Mouse (Mus musculus): ENCODE measurements around the gene Notch1. TPM values are rescaled to one million over a fixed set of nuclear protein-coding genes. Genes with fewer than 3 reads are reported as not detected.

Notch1 gene
- polyA plus RNA-seq, 1 experiment from 2014 or later, result 20.8 TPM

GRCm38 (mm10) chr2:26443876-26444275 is 72.6 kb downstream of the Notch1 start:
- no peaks in the 10 kb centered on the region for H3K9me3 ChIP-seq (ENCODE audit: control insufficient read depth, low read length)
- peaks cover 22% of the 10 kb centered on the region for H3K4me1 ChIP-seq (ENCODE audit: control insufficient read depth, insufficient read depth, low read length)
- WGBS, result 61% methylated on average over 3 of the region's 3 CpGs
- H3K4me3 ChIP-seq (ENCODE audit: low read depth, low read length), result peak overlapping the region; percentile 81
- H3K27me3 ChIP-seq (ENCODE audit: control insufficient read depth, insufficient read depth, low read length), result no peaks in the 10 kb centered on the region
- peak overlapping the region; percentile 84 for H3K4me2 ChIP-seq (ENCODE audit: low read depth, low read length)
- H3K27ac ChIP-seq (ENCODE audit: low read depth, low read length), result no peak overlapping the region
- peak overlapping the region; percentile 89 for H3K9ac ChIP-seq (replicated peaks; ENCODE audit: low read depth, low read length)
- H3K36me3 ChIP-seq (ENCODE audit: control insufficient read depth, insufficient read depth, low read length), result peaks cover 26% of the 10 kb centered on the region
- ATAC-seq (ENCODE audit: low read depth), result no peak

GRCm38 (mm10) chr2:26442843-26443242 is 73.6 kb downstream of the Notch1 start:
- Histone ChIP-seq H3K36me3 (ENCODE audit: control insufficient read depth, insufficient read depth, low read length) (peaks cover 34% of the 10 kb centered on the region), H3K4me3 (ENCODE audit: low read depth, low read length) (no peak overlapping the region), H3K27me3 (ENCODE audit: control insufficient read depth, insufficient read depth, low read length) (no peaks in the 10 kb centered on the region), H3K4me2 (ENCODE audit: low read depth, low read length) (0 out of 2 replicates have a peak overlapping the region, but pooled peaks have one; percentile 1), H3K9me3 (ENCODE audit: control insufficient read depth, low read length) (no peaks in the 10 kb centered on the region), H3K27ac (ENCODE audit: low read depth, low read length) (no peak overlapping the region), H3K4me1 (ENCODE audit: control insufficient read depth, insufficient read depth, low read length) (peaks cover 22% of the 10 kb centered on the region), H3K9ac (replicated peaks; ENCODE audit: low read depth, low read length) (no peak overlapping the region)
- 68% methylated on average over 1 of the region's 1 CpGs for WGBS
- no peak for ATAC-seq (ENCODE audit: low read depth)

- Histone ChIP-seq H3K27ac (ENCODE audit: low read depth, low read length) (no peak overlapping the region), H3K4me3 (ENCODE audit: low read depth, low read length) (no peak overlapping the region), H3K9ac (replicated peaks; ENCODE audit: low read depth, low read length) (no peak overlapping the region), H3K4me1 (ENCODE audit: control insufficient read depth, insufficient read depth, low read length) (peaks cover 18% of the 10 kb centered on the region), H3K4me2 (ENCODE audit: low read depth, low read length) (no peak overlapping the region), H3K27me3 (ENCODE audit: control insufficient read depth, insufficient read depth, low read length) (no peaks in the 10 kb centered on the region), H3K36me3 (ENCODE audit: control insufficient read depth, insufficient read depth, low read length) (peaks cover 34% of the 10 kb centered on the region), H3K9me3 (ENCODE audit: control insufficient read depth, low read length) (no peaks in the 10 kb centered on the region)
- WGBS, result 89% methylated on average over 5 of the region's 5 CpGs
- ATAC-seq (ENCODE audit: low read depth), result no peak
Measured at GRCm38 (mm10) chr2:26441688-26442087, 74.8 kb downstream of the Notch1 start.

GRCm38 (mm10) chr2:26441261-26441660 is 75.2 kb downstream of the Notch1 start:
- H3K9me3 ChIP-seq (ENCODE audit: control insufficient read depth, low read length), result no peaks in the 10 kb centered on the region
- H3K27me3 ChIP-seq (ENCODE audit: control insufficient read depth, insufficient read depth, low read length), result no peaks in the 10 kb centered on the region
- H3K36me3 ChIP-seq (ENCODE audit: control insufficient read depth, insufficient read depth, low read length), result peaks cover 34% of the 10 kb centered on the region
- no peak overlapping the region for H3K9ac ChIP-seq (replicated peaks; ENCODE audit: low read depth, low read length)
- H3K27ac ChIP-seq (ENCODE audit: low read depth, low read length), result no peak overlapping the region
- H3K4me2 ChIP-seq (ENCODE audit: low read depth, low read length), result no peak overlapping the region
- no peak for ATAC-seq (ENCODE audit: low read depth)
- 97% methylated on average over 4 of the region's 4 CpGs for WGBS
- H3K4me3 ChIP-seq (ENCODE audit: low read depth, low read length), result no peak overlapping the region
- peaks cover 13% of the 10 kb centered on the region for H3K4me1 ChIP-seq (ENCODE audit: control insufficient read depth, insufficient read depth, low read length)

- Histone ChIP-seq H3K27ac (ENCODE audit: low read depth, low read length) (no peak overlapping the region), H3K36me3 (ENCODE audit: control insufficient read depth, insufficient read depth, low read length) (peaks cover 45% of the 10 kb centered on the region), H3K4me2 (ENCODE audit: low read depth, low read length) (no peak overlapping the region), H3K4me3 (ENCODE audit: low read depth, low read length) (no peak overlapping the region), H3K27me3 (ENCODE audit: control insufficient read depth, insufficient read depth, low read length) (no peaks in the 10 kb centered on the region), H3K4me1 (ENCODE audit: control insufficient read depth, insufficient read depth, low read length) (peaks cover 13% of the 10 kb centered on the region), H3K9ac (replicated peaks; ENCODE audit: low read depth, low read length) (no peak overlapping the region), H3K9me3 (ENCODE audit: control insufficient read depth, low read length) (no peaks in the 10 kb centered on the region)
- 97% methylated on average over 6 of the region's 6 CpGs for WGBS
- ATAC-seq (ENCODE audit: low read depth), result no peak
Measured at GRCm38 (mm10) chr2:26439671-26440070, 76.8 kb downstream of the Notch1 start.

- 89% methylated on average over 7 of the region's 7 CpGs for WGBS
- H3K4me3 ChIP-seq (ENCODE audit: low read depth, low read length), result no peak overlapping the region
- no peaks in the 10 kb centered on the region for H3K9me3 ChIP-seq (ENCODE audit: control insufficient read depth, low read length)
- H3K4me2 ChIP-seq (ENCODE audit: low read depth, low read length), result no peak overlapping the region
- peaks cover 3% of the 10 kb centered on the region for H3K4me1 ChIP-seq (ENCODE audit: control insufficient read depth, insufficient read depth, low read length)
- H3K27ac ChIP-seq (ENCODE audit: low read depth, low read length), result no peak overlapping the region
- no peak for ATAC-seq (ENCODE audit: low read depth)
- H3K36me3 ChIP-seq (ENCODE audit: control insufficient read depth, insufficient read depth, low read length), result peaks cover 51% of the 10 kb centered on the region
- no peak overlapping the region for H3K9ac ChIP-seq (replicated peaks; ENCODE audit: low read depth, low read length)
- H3K27me3 ChIP-seq (ENCODE audit: control insufficient read depth, insufficient read depth, low read length), result no peaks in the 10 kb centered on the region
Measured at GRCm38 (mm10) chr2:26438373-26438772, 78.1 kb downstream of the Notch1 start.

- no peak overlapping the region for H3K9ac ChIP-seq (replicated peaks; ENCODE audit: low read depth, low read length)
- no peak overlapping the region for H3K4me2 ChIP-seq (ENCODE audit: low read depth, low read length)
- H3K4me3 ChIP-seq (ENCODE audit: low read depth, low read length), result no peak overlapping the region
- H3K4me1 ChIP-seq (ENCODE audit: control insufficient read depth, insufficient read depth, low read length), result peaks cover 3% of the 10 kb centered on the region; the same call in 1 of the 2 replicates
- ATAC-seq (ENCODE audit: low read depth), result no peak
- no peaks in the 10 kb centered on the region for H3K27me3 ChIP-seq (ENCODE audit: control insufficient read depth, insufficient read depth, low read length)
- H3K9me3 ChIP-seq (ENCODE audit: control insufficient read depth, low read length), result no peaks in the 10 kb centered on the region
- H3K27ac ChIP-seq (ENCODE audit: low read depth, low read length), result no peak overlapping the region
- peaks cover 55% of the 10 kb centered on the region for H3K36me3 ChIP-seq (ENCODE audit: control insufficient read depth, insufficient read depth, low read length)
- 82% methylated on average over 4 of the region's 4 CpGs for WGBS
Measured at GRCm38 (mm10) chr2:26437221-26437620, 79.2 kb downstream of the Notch1 start.

GRCm38 (mm10) chr2:26434791-26435572 is 81.5 kb downstream of the Notch1 start:
- Histone ChIP-seq H3K36me3 (ENCODE audit: control insufficient read depth, insufficient read depth, low read length) (peaks cover 54% of the 10 kb centered on the region), H3K4me3 (ENCODE audit: low read depth, low read length) (no peak overlapping the region), H3K9ac (replicated peaks; ENCODE audit: low read depth, low read length) (no peak overlapping the region), H3K27ac (ENCODE audit: low read depth, low read length) (no peak overlapping the region), H3K9me3 (ENCODE audit: control insufficient read depth, low read length) (no peaks in the 10 kb centered on the region), H3K4me1 (ENCODE audit: control insufficient read depth, insufficient read depth, low read length) (peaks cover 3% of the 10 kb centered on the region; the same call in 1 of the 2 replicates), H3K27me3 (ENCODE audit: control insufficient read depth, insufficient read depth, low read length) (no peaks in the 10 kb centered on the region), H3K4me2 (ENCODE audit: low read depth, low read length) (no peak overlapping the region)
- ATAC-seq (ENCODE audit: low read depth), result no peak
- WGBS, result 94% methylated on average over 7 of the region's 7 CpGs

- ATAC-seq (ENCODE audit: low read depth), result no peak
- Histone ChIP-seq H3K9ac (replicated peaks; ENCODE audit: low read depth, low read length) (no peak overlapping the region), H3K36me3 (ENCODE audit: control insufficient read depth, insufficient read depth, low read length) (peaks cover 71% of the 10 kb centered on the region), H3K4me1 (ENCODE audit: control insufficient read depth, insufficient read depth, low read length) (no peaks in the 10 kb centered on the region), H3K9me3 (ENCODE audit: control insufficient read depth, low read length) (no peaks in the 10 kb centered on the region), H3K27me3 (ENCODE audit: control insufficient read depth, insufficient read depth, low read length) (no peaks in the 10 kb centered on the region), H3K4me2 (ENCODE audit: low read depth, low read length) (no peak overlapping the region), H3K27ac (ENCODE audit: low read depth, low read length) (no peak overlapping the region), H3K4me3 (ENCODE audit: low read depth, low read length) (no peak overlapping the region)
- 84% methylated on average over 5 of the region's 5 CpGs for WGBS
Measured at GRCm38 (mm10) chr2:26429851-26430250, 86.6 kb downstream of the Notch1 start.
